Mouse (Mus musculus) layer of hippocampus, adult 8-10 months (tissue): ENCODE data around the gene Sh3tc1. TPM values are rescaled to one million over a fixed set of nuclear protein-coding genes. Genes with fewer than 3 reads are reported as not detected.

Experiments
- DNase-seq, 2 experiments: peaks; one replicate each; pipeline ENCODE4 v3.0.0; 2022; ENCODE audit warnings: low spot score in 2 of 2
- total RNA-seq, 4 experiments: library from RNA; stranded (reverse); gene quantifications; 2 replicates each; pipeline ENCODE4 v1.2.4; 2022

The Sh3tc1 gene
- total RNA-seq, 4 experiments from 2014 or later, result 1.9 to 3.8 (median 3.1) TPM

- no peak for DNase-seq
These were observed 53.5 kb downstream of the Sh3tc1 start for GRCm38 (mm10) chr5:35686336-35686735.

- no peak for DNase-seq
These were observed 54.7 kb downstream of the Sh3tc1 start for GRCm38 (mm10) chr5:35685079-35685478.

- peak; percentile 28 to 56 for DNase-seq
These were observed 58.8 kb downstream of the Sh3tc1 start for GRCm38 (mm10) chr5:35680958-35681357.

- no peak for DNase-seq
These were observed 60.3 kb downstream of the Sh3tc1 start, which contains the start of gene Htra3 for GRCm38 (mm10) chr5:35679256-35680155. Gene Htra3, minus strand, starts transcription at chr5:35679782.

- DNase-seq, result no peak
These were observed 62.8 kb downstream of the Sh3tc1 start for GRCm38 (mm10) chr5:35676964-35677363.

GRCm38 (mm10) chr5:35674081-35674555 is 65.7 kb downstream of the Sh3tc1 start:
- DNase-seq, result no peak

GRCm38 (mm10) chr5:35673086-35673485 is 66.7 kb downstream of the Sh3tc1 start:
- peak; percentile 54 to 55 for DNase-seq

GRCm38 (mm10) chr5:35672581-35672980 is 67.2 kb downstream of the Sh3tc1 start:
- DNase-seq, result no peak

- peak; percentile 57 to 65 for DNase-seq
These were observed 68.3 kb downstream of the Sh3tc1 start for GRCm38 (mm10) chr5:35671474-35671891.

- DNase-seq, result peak in 1 of 2 experiments; percentile 33
These were observed 69.4 kb downstream of the Sh3tc1 start for GRCm38 (mm10) chr5:35670412-35670801.

- no peak for DNase-seq
These were observed 69.9 kb downstream of the Sh3tc1 start for GRCm38 (mm10) chr5:35669747-35670411.

GRCm38 (mm10) chr5:35666152-35666551 is 73.6 kb downstream of the Sh3tc1 start:
- no peak for DNase-seq

GRCm38 (mm10) chr5:35662021-35662545 is 77.7 kb downstream of the Sh3tc1 start:
- DNase-seq, result no peak

- DNase-seq, result no peak
These were observed 78.6 kb downstream of the Sh3tc1 start for GRCm38 (mm10) chr5:35661210-35661609.

GRCm38 (mm10) chr5:35659503-35659902 is 80.3 kb downstream of the Sh3tc1 start:
- no peak for DNase-seq

- DNase-seq, result no peak
These were observed 83.9 kb downstream of the Sh3tc1 start for GRCm38 (mm10) chr5:35655753-35656485.

GRCm38 (mm10) chr5:35653743-35654395 is 85.9 kb downstream of the Sh3tc1 start:
- DNase-seq, result no peak

GRCm38 (mm10) chr5:35652872-35653271 is 86.9 kb downstream of the Sh3tc1 start:
- DNase-seq, result no peak

GRCm38 (mm10) chr5:35652319-35652718 is 87.5 kb downstream of the Sh3tc1 start:
- DNase-seq, result no peak

GRCm38 (mm10) chr5:35648230-35648629 is 91.6 kb downstream of the Sh3tc1 start:
- no peak for DNase-seq

GRCm38 (mm10) chr5:35647562-35647961 is 92.2 kb downstream of the Sh3tc1 start:
- no peak for DNase-seq
